Mouse (Mus musculus) skeletal muscle tissue, adult 2 months (tissue): ENCODE data around the gene Htr1a.

ENCODE experiments used
- DNase-seq: peaks from one replicate; pipeline ENCODE4 v3.0.0-alpha.2; 2012; ENCODE audit warnings: low read depth, low spot score

Htr1a gene

DNA sequence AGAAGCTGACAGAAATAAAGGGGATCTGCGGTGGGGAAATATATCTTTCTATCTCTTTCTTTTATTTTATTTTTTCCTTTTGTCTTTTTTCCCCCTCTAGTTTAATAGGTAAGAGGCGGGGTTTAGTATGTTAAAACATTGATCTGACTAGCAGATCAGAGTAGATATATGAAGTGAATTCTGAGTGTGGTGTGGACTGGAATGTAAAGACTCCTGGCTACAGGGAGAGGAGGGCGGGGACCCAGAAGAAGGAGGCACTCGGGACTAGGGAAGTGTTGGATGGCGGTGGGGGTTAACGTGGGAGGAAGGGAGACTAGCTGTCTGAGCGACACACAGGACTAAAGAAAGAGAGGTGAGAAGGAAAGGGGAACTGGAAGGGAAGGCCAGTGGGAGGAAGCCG, at the start of gene Htr1a:
Gene Htr1a, plus strand, starts transcription at position 301 of the 400 bp plus-strand sequence.
- no peak for DNase-seq

DNA sequence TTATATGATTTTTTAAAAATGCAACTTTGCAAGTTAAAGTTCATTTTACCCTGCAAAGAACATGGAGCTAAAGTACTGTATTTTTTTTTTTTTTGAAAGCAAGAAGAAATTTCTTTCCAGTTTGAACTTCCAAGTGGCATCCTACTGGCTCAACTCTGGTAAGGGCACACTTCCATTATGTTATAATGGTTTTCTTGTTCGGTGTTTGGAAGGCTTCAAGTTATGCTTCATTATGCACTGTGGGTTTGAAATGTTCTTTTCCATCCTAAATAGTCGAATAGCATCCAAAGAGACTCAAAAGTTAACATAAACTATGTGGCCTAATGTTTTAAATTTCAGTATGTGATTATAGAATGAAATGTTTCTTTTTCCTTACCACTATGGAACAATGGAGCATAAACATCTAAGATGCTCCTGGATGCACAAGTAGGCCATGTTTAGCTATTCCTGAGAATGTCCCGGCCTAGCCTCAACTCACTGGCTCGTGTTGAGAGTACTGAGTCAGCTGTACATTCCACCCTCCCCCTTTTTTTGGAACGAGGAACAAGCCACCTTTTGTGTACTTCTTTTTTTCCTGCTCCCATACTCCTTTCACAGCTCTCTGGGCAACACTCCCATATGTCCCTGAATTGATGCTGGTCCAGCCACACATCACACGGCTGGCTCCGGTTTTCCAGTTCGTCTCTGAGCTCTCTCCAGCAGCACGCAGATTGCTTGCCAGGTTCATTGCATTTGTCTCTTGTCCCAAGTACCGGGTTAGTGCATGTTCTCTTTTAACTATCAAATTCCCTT, 31.7 kb upstream of the Htr1a start:
- no peak for DNase-seq

DNA sequence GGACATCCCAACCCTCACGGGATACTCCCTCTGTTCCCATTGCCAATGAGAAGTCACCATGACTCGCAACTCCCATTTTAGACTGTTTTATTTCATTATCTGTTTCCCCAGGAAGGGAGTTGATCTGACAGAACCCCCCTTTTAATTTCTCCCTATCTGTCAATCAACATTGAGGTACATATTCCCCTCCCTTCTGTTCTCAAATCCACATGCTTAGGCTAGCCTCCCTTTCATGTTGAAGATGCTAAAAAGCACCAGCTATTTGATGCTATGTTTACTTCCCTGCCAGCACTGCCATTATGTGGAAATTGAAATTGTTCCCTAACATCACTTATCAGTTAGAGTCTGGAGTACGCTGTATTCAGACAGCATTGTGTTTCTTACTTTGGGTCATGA, 31.1 kb upstream of the Htr1a start:
- no peak for DNase-seq

DNA sequence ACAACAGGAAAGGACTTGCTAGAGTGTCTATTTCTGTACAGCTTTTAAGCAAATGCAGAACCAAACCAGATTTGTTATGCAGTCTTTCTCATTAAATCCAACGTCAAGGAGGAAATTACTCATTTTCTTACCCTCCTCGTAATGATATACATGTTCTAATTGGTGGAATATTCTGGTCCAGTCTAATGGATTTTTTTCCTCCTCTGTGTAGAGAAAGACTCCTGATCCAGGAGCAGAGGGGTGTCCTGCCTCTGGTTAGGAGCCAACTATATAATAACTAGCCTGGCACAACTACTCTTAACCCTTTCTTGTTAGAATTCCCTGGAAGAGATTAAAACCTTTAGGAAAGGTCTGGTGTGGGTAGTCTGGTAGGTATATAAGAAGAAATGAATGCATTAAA, 10.3 kb upstream of the Htr1a start:
- no peak for DNase-seq

GRCm38 (mm10) chr13:105433630-105434029, 9.8 kb upstream of the Htr1a start:
- DNase-seq = no peak

- no peak for DNase-seq
Observed at GRCm38 (mm10) chr13:105442576-105442975, 863 bp upstream of the Htr1a start.

- no peak for DNase-seq
Observed at GRCm38 (mm10) chr13:105443871-105444237, 415 bp downstream of the Htr1a start.

DNA sequence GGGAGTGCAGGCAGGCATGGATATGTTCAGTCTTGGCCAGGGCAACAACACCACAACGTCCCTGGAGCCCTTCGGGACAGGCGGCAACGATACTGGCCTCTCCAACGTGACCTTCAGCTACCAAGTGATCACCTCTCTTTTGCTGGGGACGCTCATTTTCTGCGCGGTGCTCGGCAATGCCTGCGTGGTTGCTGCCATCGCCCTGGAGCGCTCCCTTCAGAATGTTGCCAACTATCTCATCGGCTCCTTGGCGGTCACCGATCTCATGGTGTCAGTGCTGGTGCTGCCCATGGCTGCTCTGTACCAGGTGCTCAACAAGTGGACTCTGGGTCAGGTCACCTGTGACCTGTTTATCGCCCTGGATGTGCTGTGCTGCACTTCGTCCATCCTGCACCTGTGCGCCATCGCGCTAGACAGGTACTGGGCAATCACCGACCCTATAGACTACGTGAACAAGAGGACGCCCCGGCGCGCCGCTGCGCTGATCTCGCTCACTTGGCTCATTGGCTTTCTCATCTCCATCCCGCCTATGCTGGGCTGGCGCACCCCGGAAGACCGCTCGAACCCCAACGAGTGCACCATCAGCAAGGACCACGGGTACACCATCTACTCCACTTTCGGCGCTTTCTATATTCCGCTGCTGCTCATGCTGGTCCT, 927 bp downstream of the Htr1a start:
- no peak for DNase-seq

DNA sequence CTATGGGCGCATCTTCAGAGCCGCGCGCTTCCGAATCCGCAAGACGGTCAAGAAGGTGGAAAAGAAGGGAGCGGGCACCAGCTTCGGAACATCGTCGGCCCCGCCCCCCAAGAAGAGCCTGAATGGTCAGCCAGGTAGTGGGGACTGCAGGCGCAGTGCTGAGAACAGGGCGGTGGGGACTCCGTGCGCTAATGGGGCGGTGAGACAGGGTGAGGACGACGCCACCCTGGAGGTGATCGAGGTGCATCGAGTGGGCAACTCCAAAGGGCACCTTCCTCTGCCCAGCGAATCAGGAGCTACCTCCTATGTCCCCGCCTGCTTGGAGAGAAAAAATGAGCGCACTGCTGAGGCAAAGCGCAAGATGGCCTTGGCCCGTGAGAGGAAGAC, 1.4 kb downstream of the Htr1a start:
- DNase-seq = no peak

- DNase-seq = no peak
Observed at GRCm38 (mm10) chr13:105446239-105446638, 2.8 kb downstream of the Htr1a start.

GRCm38 (mm10) chr13:105447695-105448094, 4.3 kb downstream of the Htr1a start:
- DNase-seq = no peak

DNA sequence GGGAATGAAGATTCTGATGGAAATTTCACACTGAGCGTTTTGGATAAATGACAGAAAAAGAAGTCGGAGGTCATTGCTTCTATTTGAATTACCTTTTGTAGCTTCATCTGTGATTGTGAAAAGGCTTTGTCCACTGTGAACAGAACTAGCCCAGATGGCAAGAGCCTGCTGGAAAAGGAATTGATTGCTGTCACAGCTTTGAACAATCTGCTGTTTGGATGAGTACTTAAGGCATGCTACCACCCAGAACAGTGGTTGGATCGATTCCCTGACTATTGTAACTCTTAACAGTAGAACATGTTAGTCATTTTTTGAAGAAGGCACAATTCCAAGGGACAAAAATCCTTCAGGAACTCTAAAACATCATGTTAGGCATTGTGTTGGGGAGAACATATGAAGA, 8.1 kb downstream of the Htr1a start:
- no peak for DNase-seq
